Mouse (Mus musculus): Measurements from ENCODE around the gene Osm.

The Osm gene

DNA sequence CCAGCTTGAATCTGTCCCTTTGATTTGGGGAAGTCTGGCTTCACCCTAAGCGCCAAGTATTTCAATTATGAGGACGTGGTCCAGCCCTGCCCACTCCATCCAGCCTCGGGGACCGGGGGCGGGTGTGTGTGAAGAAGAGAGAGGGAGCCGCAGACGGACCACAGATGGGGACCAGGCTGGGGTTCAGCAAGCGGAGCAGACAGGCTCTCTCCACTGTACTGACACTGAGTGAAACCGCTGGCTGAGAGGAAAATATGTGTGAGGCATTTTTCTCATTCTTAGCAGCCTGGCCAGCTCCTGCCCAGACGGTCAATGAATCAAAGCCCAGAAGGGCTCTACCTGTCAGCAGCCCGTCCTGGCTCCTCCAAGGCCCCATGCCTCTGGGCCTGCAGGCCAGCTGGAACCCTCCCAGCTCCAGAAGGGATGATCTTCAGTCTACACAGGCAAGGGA is 40.2 kb downstream of the Osm start:
- DNase-seq = no peak

DNA sequence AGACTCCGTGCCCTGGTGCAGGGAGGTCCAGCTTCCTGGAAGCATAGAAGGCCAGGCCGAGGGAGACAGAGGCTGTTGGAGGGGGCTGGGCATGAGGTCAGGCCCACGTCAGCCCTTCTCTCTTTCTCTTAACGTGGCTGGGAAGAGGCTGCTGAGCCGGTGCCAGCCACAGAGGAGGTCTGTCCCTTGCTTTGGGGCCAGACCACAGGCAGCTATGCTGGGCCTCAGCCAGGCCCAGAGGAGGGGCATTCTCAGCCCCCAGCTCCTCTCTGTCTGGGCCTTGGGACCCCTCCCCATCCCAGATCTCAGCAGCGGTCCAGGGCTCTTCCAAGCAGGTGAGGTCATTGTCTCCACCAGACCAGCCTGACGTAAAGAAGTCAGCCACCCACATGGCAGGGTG is 43.7 kb downstream of the Osm start:
- no peak for DNase-seq

DNA sequence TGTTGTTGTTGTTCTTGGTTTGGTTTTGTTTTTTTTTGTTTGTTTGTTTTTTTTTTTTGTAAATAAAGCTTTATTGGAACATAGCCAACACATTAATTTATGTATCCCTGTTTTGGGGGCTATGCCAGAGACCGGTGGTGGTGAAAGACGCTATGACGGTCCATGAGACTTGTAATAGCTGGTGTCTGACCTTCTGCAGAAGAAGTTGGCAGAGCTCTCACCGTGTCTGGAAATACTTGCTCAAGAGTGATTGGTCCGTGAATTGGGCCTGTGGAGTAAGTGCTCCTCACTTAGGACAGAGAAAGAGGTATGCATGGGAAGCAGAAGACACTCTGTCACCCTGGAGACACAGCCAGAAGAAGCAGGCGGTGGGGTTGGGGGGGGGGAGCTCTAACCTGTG is 45.6 kb downstream of the Osm start:
- DNase-seq = no peak

DNA sequence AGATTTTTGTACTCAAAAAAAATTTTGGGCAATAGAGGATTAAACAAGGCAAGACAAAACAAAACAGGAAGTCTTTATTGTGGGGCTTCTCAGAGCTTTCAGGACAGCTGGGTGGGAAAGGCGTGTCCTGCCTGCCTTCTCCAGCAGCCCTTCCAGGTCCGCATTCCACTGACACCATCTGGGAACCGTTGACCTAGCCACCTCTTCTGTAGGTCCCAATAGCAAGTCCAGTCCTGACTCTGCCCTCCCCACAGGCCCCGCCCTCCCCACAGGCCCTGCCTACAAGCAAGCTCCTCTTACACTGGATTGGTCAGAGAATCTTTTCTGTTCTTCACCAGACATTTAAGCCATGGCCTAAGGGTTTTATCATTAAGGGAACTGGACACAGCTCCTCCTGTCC is 47.4 kb downstream of the Osm start:
- DNase-seq = no peak

DNA sequence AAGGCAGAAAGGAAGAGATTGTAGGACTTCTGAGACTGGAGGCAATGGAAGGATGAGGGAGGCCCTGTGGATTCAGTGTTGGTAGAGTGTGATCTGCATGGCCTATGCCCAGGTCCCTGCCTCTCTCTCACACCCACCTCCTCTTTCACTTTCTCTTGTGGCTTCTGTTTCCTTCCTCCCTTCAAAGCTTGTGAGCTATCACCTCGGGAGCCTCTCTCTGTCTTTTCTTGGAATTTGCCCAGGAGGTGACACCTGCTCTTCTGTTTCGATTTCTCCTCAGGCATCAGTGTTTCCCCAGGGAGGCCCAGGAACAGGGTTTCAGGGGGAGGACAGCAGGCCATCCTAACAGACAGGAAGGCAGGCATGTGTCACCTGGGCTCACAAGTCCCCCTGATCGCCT is 53.1 kb downstream of the Osm start:
- no peak for DNase-seq

Data from cerebellum, adult 9-11 months (tissue).